Mouse (Mus musculus): ENCODE measurements around the gene Arvcf.

Gene Arvcf

GRCm38 (mm10) chr16:18430641-18431212 is 82.7 kb downstream of the Arvcf start:
- DNase-seq (ENCODE audit: low read depth) = no peak

- DNase-seq (ENCODE audit: low read depth) = no peak
Observed at GRCm38 (mm10) chr16:18433341-18433920, 85.4 kb downstream of the Arvcf start.

GRCm38 (mm10) chr16:18436128-18436527 is 88.1 kb downstream of the Arvcf start:
- DNase-seq (ENCODE audit: low read depth) = no peak

GRCm38 (mm10) chr16:18443385-18443841 is 95.4 kb downstream of the Arvcf start:
- DNase-seq (ENCODE audit: low read depth) = peak; percentile 91

GRCm38 (mm10) chr16:18447243-18447642 is 99.3 kb downstream of the Arvcf start:
- DNase-seq (ENCODE audit: low read depth) = no peak

DNA sequence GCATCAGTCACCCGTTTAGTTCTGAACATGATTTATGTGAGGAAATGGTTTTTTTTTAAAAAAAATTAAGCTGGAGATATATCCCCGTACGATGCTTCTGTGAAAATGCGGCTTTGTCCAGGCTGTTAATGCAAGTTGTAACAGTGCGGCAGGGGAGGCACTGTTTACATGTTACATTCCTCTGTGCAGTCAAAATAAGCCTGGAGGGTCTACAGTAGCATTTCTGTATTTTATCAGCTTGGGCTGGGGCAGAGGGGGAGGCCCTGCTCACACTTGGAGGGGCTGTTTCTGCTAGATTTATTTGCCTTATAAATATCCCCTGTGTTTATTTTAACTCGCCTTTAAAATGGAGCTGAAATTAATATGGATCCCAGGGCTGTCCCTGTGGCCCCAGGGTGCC is 100.1 kb downstream of the Arvcf start:
- DNase-seq (ENCODE audit: low read depth) = no peak

DNA sequence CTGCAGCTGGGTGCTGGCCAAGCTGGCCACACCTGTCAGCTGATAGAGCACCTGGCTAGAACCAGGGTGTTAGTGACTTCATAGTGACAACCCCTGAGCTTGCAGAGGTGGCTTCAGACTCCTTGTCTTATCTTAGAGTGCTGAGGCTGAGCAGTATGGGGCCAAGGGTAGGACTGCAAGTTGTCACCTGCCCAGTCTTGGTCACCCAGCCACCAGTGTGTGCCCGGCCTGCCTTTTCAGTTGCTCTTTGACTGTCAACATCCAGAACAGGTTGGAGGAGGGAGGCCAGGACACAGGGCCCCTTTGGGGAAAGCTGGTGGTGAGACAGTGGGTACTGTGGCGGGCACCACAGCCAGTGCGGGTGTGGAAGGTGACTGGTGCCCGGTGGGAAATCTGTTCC is 101.0 kb downstream of the Arvcf start:
- DNase-seq (ENCODE audit: low read depth) = no peak

GRCm38 (mm10) chr16:18451486-18452181 is 103.7 kb downstream of the Arvcf start:
- no peak for DNase-seq (ENCODE audit: low read depth)

- no peak for DNase-seq (ENCODE audit: low read depth)
Observed at GRCm38 (mm10) chr16:18452361-18452862, 104.4 kb downstream of the Arvcf start.

DNA sequence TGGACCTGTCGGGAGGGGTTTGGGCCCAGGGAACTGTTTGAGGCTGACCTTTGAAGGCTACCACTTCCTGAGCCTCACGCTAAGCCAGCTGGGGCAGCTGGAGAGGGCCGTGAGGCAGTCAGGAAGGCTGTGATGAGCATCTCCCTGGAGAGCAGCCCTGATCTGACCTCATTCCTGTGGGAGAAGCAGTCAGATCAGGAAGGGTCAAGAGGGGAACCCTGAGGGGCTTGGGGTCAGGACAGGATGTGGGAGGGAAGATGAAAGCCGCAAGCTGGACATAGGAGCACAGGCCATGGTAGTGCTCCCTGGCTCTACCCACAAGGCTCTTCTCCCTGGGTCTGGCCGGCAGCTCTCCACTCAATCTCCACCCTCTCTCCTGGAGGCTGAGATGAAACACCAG is 105.9 kb downstream of the Arvcf start:
- DNase-seq (ENCODE audit: low read depth) = no peak

- no peak for DNase-seq (ENCODE audit: low read depth)
Observed at GRCm38 (mm10) chr16:18455407-18455806, 107.4 kb downstream of the Arvcf start.
